Mouse (Mus musculus): ENCODE results near the gene Aspscr1.

Aspscr1 gene

GRCm38 (mm10) chr11:120672687-120673593 is at the start of gene Aspscr1:
Gene Aspscr1 (plus strand): TSS chr11:120672973.
- WGBS = under 1% methylated on average over 83 of the region's 83 CpGs

- 13% methylated on average over 27 of the region's 30 CpGs for WGBS
Measured at GRCm38 (mm10) chr11:120623961-120624679, 48.7 kb upstream of the Aspscr1 start.

- under 1% methylated on average over 53 of the region's 53 CpGs for WGBS
Measured at GRCm38 (mm10) chr11:120624680-120625111, 48.1 kb upstream of the Aspscr1 start.

GRCm38 (mm10) chr11:120625152-120625775 is 47.5 kb upstream of the Aspscr1 start, which contains the start of gene Sirt7:
Gene Sirt7 (minus strand): TSS chr11:120625240.
- 14% methylated on average over 5 of the region's 5 CpGs for WGBS

GRCm38 (mm10) chr11:120626785-120627467 is 45.8 kb upstream of the Aspscr1 start:
- WGBS = 73% methylated on average over 11 of the region's 11 CpGs

- WGBS = 78% methylated on average over 22 of the region's 22 CpGs
Measured at GRCm38 (mm10) chr11:120627468-120628300, 45.1 kb upstream of the Aspscr1 start.

- 90% methylated on average over 23 of the region's 23 CpGs for WGBS
Measured at GRCm38 (mm10) chr11:120628601-120629340, 44.0 kb upstream of the Aspscr1 start.

- WGBS = 72% methylated on average over 23 of the region's 23 CpGs
Measured at GRCm38 (mm10) chr11:120629341-120629730, 43.4 kb upstream of the Aspscr1 start.

GRCm38 (mm10) chr11:120629911-120630310 is 42.9 kb upstream of the Aspscr1 start:
- 35% methylated on average over 7 of the region's 7 CpGs for WGBS

GRCm38 (mm10) chr11:120630401-120630871 is 42.3 kb upstream of the Aspscr1 start:
- WGBS = 37% methylated on average over 5 of the region's 5 CpGs

GRCm38 (mm10) chr11:120630881-120631725 is 41.7 kb upstream of the Aspscr1 start:
- 33% methylated on average over 7 of the region's 7 CpGs for WGBS

- 40% methylated on average over 4 of the region's 4 CpGs for WGBS
Measured at GRCm38 (mm10) chr11:120631726-120632448, 40.9 kb upstream of the Aspscr1 start.

GRCm38 (mm10) chr11:120632559-120633519 is 39.9 kb upstream of the Aspscr1 start:
- under 1% methylated on average over 114 of the region's 116 CpGs for WGBS

- 10% methylated on average over 58 of the region's 58 CpGs for WGBS
Measured at GRCm38 (mm10) chr11:120633520-120634343, 39.0 kb upstream of the Aspscr1 start, which contains the start of gene Mafg. Gene Mafg (minus strand): TSS chr11:120633600.

- 83% methylated on average over 5 of the region's 5 CpGs for WGBS
Measured at GRCm38 (mm10) chr11:120634810-120635209, 38.0 kb upstream of the Aspscr1 start.

GRCm38 (mm10) chr11:120641255-120641654 is 31.5 kb upstream of the Aspscr1 start:
- 78% methylated on average over 9 of the region's 9 CpGs for WGBS
